ENCODE assay signal across 9 mouse cellular contexts in genomic region chr2:31150762-31151161, GRCm38 (mm10). TPM values are rescaled to one million over a fixed set of nuclear protein-coding genes. Genes with fewer than 3 reads are reported as not detected.
A peak's percentile ranks its signal among the peaks of the same experiment; 100 is the strongest.
DNase-seq lines count a peak whose midpoint lies in the region; ATAC-seq and TF ChIP-seq lines count a peak whose summit lies in the region.
"Had no signal": no experiment of that assay in that cellular context is flagged by ENCODE, and none has a peak within 500 bp of the region (broad histone marks: within the 10 kb centered on the region; RNA-seq: fewer than 3 reads in every experiment).

No protein-coding gene starts in this region.

- H3K27ac ChIP-seq in forebrain, postnatal 0 days (ENCODE audit: low read depth, low read length) = no peak overlapping the region
- H3K27ac ChIP-seq in forebrain, embryonic 12.5 days = no peak overlapping the region
- no peak overlapping the region for H3K27ac ChIP-seq in midbrain, postnatal 0 days (ENCODE audit: low read depth, low read length)
- H3K27ac ChIP-seq in midbrain, embryonic 13.5 days = no peak overlapping the region
- H3K27ac ChIP-seq: lung, embryonic 15.5 days had no signal

- no peak overlapping the region for H3K4me2 ChIP-seq in forebrain, postnatal 0 days (ENCODE audit: low read depth)
- no peak overlapping the region for H3K4me2 ChIP-seq in forebrain, embryonic 12.5 days
- 0 out of 2 replicates have a peak overlapping the region, but pooled peaks have one; percentile 65 for H3K4me2 ChIP-seq in midbrain, postnatal 0 days (ENCODE audit: low read depth, low read length, poor library complexity, severe bottlenecking)
- H3K4me2 ChIP-seq in midbrain, embryonic 13.5 days (replicated peaks) = no peak overlapping the region

- H3K36me3 ChIP-seq in forebrain, postnatal 0 days (ENCODE audit: insufficient read depth) = peaks cover 15% of the 10 kb centered on the region
- H3K36me3 ChIP-seq in forebrain, embryonic 12.5 days (replicated peaks) = peaks cover 10% of the 10 kb centered on the region
- peaks cover 12% of the 10 kb centered on the region; the same call in 1 of the 2 replicates for H3K36me3 ChIP-seq in midbrain, postnatal 0 days (ENCODE audit: insufficient read depth, low read length)
- peaks cover 37% of the 10 kb centered on the region for H3K36me3 ChIP-seq in midbrain, embryonic 13.5 days
- no peaks in the 10 kb centered on the region for H3K36me3 ChIP-seq in splenic B cell, adult 2 months (ENCODE audit: control insufficient read depth, insufficient read depth, low read length, poor library complexity, severe bottlenecking)

- no peaks in the 10 kb centered on the region for H3K27me3 ChIP-seq in forebrain, postnatal 0 days (ENCODE audit: insufficient read depth, low read length)
- H3K27me3 ChIP-seq in forebrain, embryonic 12.5 days = no peaks in the 10 kb centered on the region
- H3K27me3 ChIP-seq in midbrain, postnatal 0 days (ENCODE audit: insufficient read depth, low read length) = no peaks in the 10 kb centered on the region
- H3K27me3 ChIP-seq in midbrain, embryonic 13.5 days = no peaks in the 10 kb centered on the region
- H3K27me3 ChIP-seq in splenic B cell, adult 2 months (ENCODE audit: control insufficient read depth, insufficient read depth, low read length, poor library complexity, severe bottlenecking) = no peaks in the 10 kb centered on the region
- H3K27me3 ChIP-seq: lung, embryonic 15.5 days had no signal

- H3K4me3 ChIP-seq in forebrain, postnatal 0 days (ENCODE audit: low read depth, low read length) = no peak overlapping the region
- no peak overlapping the region for H3K4me3 ChIP-seq in forebrain, embryonic 12.5 days (replicated peaks)
- H3K4me3 ChIP-seq in midbrain, postnatal 0 days (ENCODE audit: low read depth, low read length) = no peak overlapping the region
- no peak overlapping the region; the same call in 1 of the 2 replicates for H3K4me3 ChIP-seq in midbrain, embryonic 13.5 days (replicated peaks)

- intact Hi-C loops in left cerebral cortex, postnatal 36 days (cut with DNase I) = loop anchor here (5.0 kb wide), 1 partner anchor 128 kb away; no protein-coding TSS in a partner anchor

- no peak for DNase-seq in forebrain, postnatal 0 days
- no peak for DNase-seq in midbrain, postnatal 0 days (ENCODE audit: low spot score)
- DNase-seq in adipocyte (ENCODE audit: low spot score) = peak; percentile 39
- peak; percentile 63 for DNase-seq in splenic B cell, adult 2 months (ENCODE audit: low read depth, low spot score)
- no peak for DNase-seq in left cerebral cortex, postnatal 36 days (ENCODE audit: low spot score in 2 of 2)
- DNase-seq in heart, adult 9 months (ENCODE audit: low spot score in 2 of 2) = no peak

- H3K9ac ChIP-seq in forebrain, postnatal 0 days = no peak overlapping the region
- no peak overlapping the region for H3K9ac ChIP-seq in forebrain, embryonic 12.5 days
- no peak overlapping the region for H3K9ac ChIP-seq in midbrain, postnatal 0 days (replicated peaks; ENCODE audit: low read length, poor library complexity, severe bottlenecking)
- H3K9ac ChIP-seq in midbrain, embryonic 13.5 days (replicated peaks) = no peak overlapping the region

- ATAC-seq in forebrain, postnatal 0 days = no peak
- ATAC-seq in forebrain, embryonic 12.5 days (ENCODE audit: low FRiP score) = no peak
- ATAC-seq in midbrain, postnatal 0 days (ENCODE audit: low FRiP score) = no peak
- ATAC-seq in midbrain, embryonic 13.5 days = no peak

- peaks cover 19% of the 10 kb centered on the region for H3K4me1 ChIP-seq in forebrain, postnatal 0 days (ENCODE audit: insufficient read depth)
- H3K4me1 ChIP-seq in forebrain, embryonic 12.5 days = peaks cover 26% of the 10 kb centered on the region
- H3K4me1 ChIP-seq in midbrain, postnatal 0 days (ENCODE audit: insufficient read depth, low read length) = peaks cover 11% of the 10 kb centered on the region; the same call in 1 of the 2 replicates
- H3K4me1 ChIP-seq in midbrain, embryonic 13.5 days (replicated peaks) = peaks cover 24% of the 10 kb centered on the region

- no peaks in the 10 kb centered on the region for H3K9me3 ChIP-seq in forebrain, postnatal 0 days (ENCODE audit: low read length)
- H3K9me3 ChIP-seq in forebrain, embryonic 12.5 days = no peaks in the 10 kb centered on the region
- H3K9me3 ChIP-seq in midbrain, postnatal 0 days (ENCODE audit: low read length) = no peaks in the 10 kb centered on the region
- H3K9me3 ChIP-seq in midbrain, embryonic 13.5 days = no peaks in the 10 kb centered on the region
- H3K9me3 ChIP-seq: lung, embryonic 15.5 days had no signal

- peak; percentile 39 for TF ChIP-seq CTCF in forebrain, postnatal 0 days (IDR thresholded peaks at IDR 0.05; ENCODE audit: low read depth)
- peak; percentile 44 for TF ChIP-seq CTCF in midbrain, postnatal 0 days (IDR thresholded peaks at IDR 0.05)

RNA-seq across cellular contexts. Expression of gene Gpr107, which starts 1.4 kb away (rescaled TPM):
- total RNA-seq in forebrain, postnatal 0 days (2014; rRNA removed) = 40.8 and 47.6 TPM in 2 replicates
- polyA plus RNA-seq in forebrain, postnatal 0 days (2015; fragmentation: Nextera tagmentation; extraction: Ambion mirVana) = 20.3 and 24.0 TPM in 2 replicates
- polyA plus RNA-seq in forebrain, embryonic 12.5 days (2016; fragmentation: Nextera tagmentation; extraction: Ambion mirVana) = 38.8 and 41.4 TPM in 2 replicates
- 46.7 and 47.3 TPM in 2 replicates for total RNA-seq in midbrain, postnatal 0 days (2014; rRNA removed)
- 30.9 and 31.6 TPM in 2 replicates for polyA plus RNA-seq in midbrain, postnatal 0 days (2015; fragmentation: Nextera tagmentation; extraction: Ambion mirVana)
- polyA plus RNA-seq in midbrain, embryonic 13.5 days (2015; fragmentation: Nextera tagmentation; extraction: Ambion mirVana) = 37.5 and 40.0 TPM in 2 replicates
- 10 to 100 TPM; 43.4 to 54.4 TPM for total RNA-seq in left cerebral cortex, postnatal 36 days (2021)

RNA-seq across cellular contexts. Expression of gene Fnbp1, which starts 9.0 kb away (rescaled TPM):
- 9.2 and 13.3 TPM in 2 replicates for total RNA-seq in forebrain, postnatal 0 days (2014; rRNA removed)
- 9.8 and 20.1 TPM in 2 replicates for polyA plus RNA-seq in forebrain, postnatal 0 days (2015; fragmentation: Nextera tagmentation; extraction: Ambion mirVana)
- polyA plus RNA-seq in forebrain, embryonic 12.5 days (2016; fragmentation: Nextera tagmentation; extraction: Ambion mirVana) = 16.3 and 18.9 TPM in 2 replicates
- total RNA-seq in midbrain, postnatal 0 days (2014; rRNA removed) = 22.1 and 23.6 TPM in 2 replicates
- polyA plus RNA-seq in midbrain, postnatal 0 days (2015; fragmentation: Nextera tagmentation; extraction: Ambion mirVana) = 25.2 and 30.7 TPM in 2 replicates
- 14.9 and 16.9 TPM in 2 replicates for polyA plus RNA-seq in midbrain, embryonic 13.5 days (2015; fragmentation: Nextera tagmentation; extraction: Ambion mirVana)
- total RNA-seq in left cerebral cortex, postnatal 36 days (2021) = 10 to 100 TPM; 86.5 to 94.8 TPM

Comparison
In these comparisons a context has a peak if more than half of its experiments do, and no peak if none do; other contexts are left out.
1. DNase-seq: peak in adipocyte (single experiment) and splenic B cell, adult 2 months (single experiment); none in forebrain, postnatal 0 days (single experiment), midbrain, postnatal 0 days (single experiment), left cerebral cortex, postnatal 36 days (0 of 2) and heart, adult 9 months (0 of 2).